Mouse (Mus musculus) kidney, adult 2 months (tissue): Measurements from ENCODE around the gene B3gat1. TPM values are rescaled to one million over a fixed set of nuclear protein-coding genes. Genes with fewer than 3 reads are reported as not detected.

Source experiments
- DNase-seq: peaks from one replicate; pipeline ENCODE4 v3.0.0; 2021
- H3K27ac ChIP-seq: fragments of 200-500 bp; 2 replicates; pipeline ENCODE4 v1.5.1; 2012; ENCODE audit warnings: low read depth, low read length, control low read depth, inconsistent platforms; ENCODE audit not compliant: insufficient read depth
- H3K27me3 ChIP-seq: fragments of 200-500 bp; replicated peaks from 2 replicates; pipeline ENCODE4 v1.6.1; 2012; ENCODE audit warnings: mild to moderate bottlenecking, moderate library complexity, low read length, inconsistent platforms; ENCODE audit not compliant: control insufficient read depth, insufficient read depth
- H3K36me3 ChIP-seq: fragments of 200-500 bp; 2 replicates; pipeline ENCODE4 v1.6.1; 2012; ENCODE audit warnings: mild to moderate bottlenecking, moderate library complexity, low read length, inconsistent platforms; ENCODE audit not compliant: control insufficient read depth, insufficient read depth
- H3K4me1 ChIP-seq: fragments of 200-500 bp; 2 replicates; pipeline ENCODE4 v1.6.1; 2011; ENCODE audit warnings: low read length; ENCODE audit not compliant: control insufficient read depth, insufficient read depth
- H3K4me3 ChIP-seq: fragments of 200-500 bp; 2 replicates; pipeline ENCODE4 v1.5.1; 2011; ENCODE audit warnings: mild to moderate bottlenecking, low read depth, low read length, control low read depth; ENCODE audit not compliant: insufficient read depth
- CTCF ChIP-seq: fragments of 200-500 bp; conservative IDR thresholded peaks from 2 replicates; pipeline ENCODE4 v1.5.1; 2011; ENCODE audit warnings: low read depth, mild to moderate bottlenecking, control low read depth, low read length, moderate library complexity, mixed read lengths; ENCODE audit not compliant: insufficient read depth, insufficient read length
- POLR2A ChIP-seq: fragments of 200-500 bp; IDR thresholded peaks from one replicate; pipeline ENCODE4 v1.6.1; 2011; ENCODE audit warnings: low read depth, low read length, control low read depth
- WGBS: fragments of 180-500 bp; shearing (Covaris S2); methylation state at CpG from one replicate; pipeline ENCODE4 v1.1.7; 2018; 5-methylcytosine and 5-hydroxymethylcytosine counted together
- polyA plus RNA-seq: library from polyadenylated mRNA; depleted of rRNA; stranded (reverse); fragments of >200 nt; gene quantifications from 2 replicates; pipeline ENCODE4 v1.2.3, GENCODE M21; 2012

Gene B3gat1
- polyA plus RNA-seq, 1 experiment = 0.09 TPM

- TF ChIP-seq CTCF = no peak
- no peak for TF ChIP-seq POLR2A
- DNase-seq = no peak
- Histone ChIP-seq H3K27ac (no peak overlapping the region), H3K4me1 (no peaks in the 10 kb centered on the region), H3K36me3 (peaks cover 1% of the 10 kb centered on the region; the same call in 1 of the 2 replicates), H3K4me3 (no peak overlapping the region), H3K27me3 (no peaks in the 10 kb centered on the region)
- WGBS = 80% methylated on average over 2 of the region's 2 CpGs
Measured at GRCm38 (mm10) chr9:26775700-26776099, 42.2 kb downstream of the B3gat1 start.

GRCm38 (mm10) chr9:26776122-26776902, 42.8 kb downstream of the B3gat1 start:
- WGBS = 64% methylated on average over 6 of the region's 6 CpGs
- peak; percentile 58 for DNase-seq
- TF ChIP-seq POLR2A (no peak), CTCF (peak; percentile 46)

GRCm38 (mm10) chr9:26778421-26778820, 44.9 kb downstream of the B3gat1 start:
- WGBS = 68% methylated on average over 7 of the region's 7 CpGs
- no peak for DNase-seq
- no peak overlapping the region for H3K27ac ChIP-seq
- H3K4me1 ChIP-seq = no peaks in the 10 kb centered on the region
- TF ChIP-seq POLR2A (no peak), CTCF (no peak)
- no peak overlapping the region for H3K4me3 ChIP-seq
- H3K27me3 ChIP-seq = no peaks in the 10 kb centered on the region
- H3K36me3 ChIP-seq = no peaks in the 10 kb centered on the region; the same call in 1 of the 2 replicates

More at GRCm38 (mm10) chr9:26776122-26776902, 42.8 kb downstream of the B3gat1 start:
- Histone ChIP-seq H3K27ac (no peak overlapping the region), H3K27me3 (no peaks in the 10 kb centered on the region), H3K4me1 (no peaks in the 10 kb centered on the region), H3K36me3 (peaks cover 1% of the 10 kb centered on the region; the same call in 1 of the 2 replicates), H3K4me3 (no peak overlapping the region)

- no peak for TF ChIP-seq POLR2A
- TF ChIP-seq CTCF = no peak
- Histone ChIP-seq H3K36me3 (no peaks in the 10 kb centered on the region; the same call in 1 of the 2 replicates), H3K4me3 (no peak overlapping the region), H3K27me3 (no peaks in the 10 kb centered on the region), H3K4me1 (no peaks in the 10 kb centered on the region), H3K27ac (no peak overlapping the region)
- DNase-seq = no peak
- 69% methylated on average over 7 of the region's 7 CpGs for WGBS
Measured at GRCm38 (mm10) chr9:26783414-26783975, 50.0 kb downstream of the B3gat1 start.

- TF ChIP-seq CTCF (no peak), POLR2A (no peak)
- Histone ChIP-seq H3K36me3 (no peaks in the 10 kb centered on the region; the same call in 1 of the 2 replicates), H3K4me1 (peaks cover 20% of the 10 kb centered on the region; the same call in 1 of the 2 replicates), H3K27me3 (no peaks in the 10 kb centered on the region), H3K4me3 (no peak overlapping the region), H3K27ac (no peak overlapping the region)
- DNase-seq = peak; percentile 31
- WGBS = 45% methylated on average over 3 of the region's 3 CpGs
Measured at GRCm38 (mm10) chr9:26792829-26793228, 59.3 kb downstream of the B3gat1 start.

GRCm38 (mm10) chr9:26798205-26798604, 64.7 kb downstream of the B3gat1 start:
- no peak overlapping the region for H3K4me3 ChIP-seq
- H3K36me3 ChIP-seq = no peaks in the 10 kb centered on the region
- 30% methylated on average over 3 of the region's 3 CpGs for WGBS
- TF ChIP-seq POLR2A (no peak), CTCF (no peak)
- H3K4me1 ChIP-seq = peaks cover 37% of the 10 kb centered on the region
- DNase-seq = peak; percentile 40
- no peaks in the 10 kb centered on the region for H3K27me3 ChIP-seq
- H3K27ac ChIP-seq = peak overlapping the region; percentile 100

- Histone ChIP-seq H3K27me3 (no peaks in the 10 kb centered on the region), H3K4me3 (no peak overlapping the region), H3K27ac (peak overlapping the region; percentile 83), H3K4me1 (peaks cover 40% of the 10 kb centered on the region), H3K36me3 (no peaks in the 10 kb centered on the region)
- TF ChIP-seq POLR2A (no peak), CTCF (no peak)
- WGBS = 39% methylated on average over 1 of the region's 1 CpGs
- peak; percentile 84 for DNase-seq
Measured at GRCm38 (mm10) chr9:26798731-26799130, 65.2 kb downstream of the B3gat1 start.
